Mouse (Mus musculus): ENCODE data around the gene Pla2g2d. TPM values are rescaled to one million over a fixed set of nuclear protein-coding genes. Genes with fewer than 3 reads are reported as not detected.

Gene Pla2g2d
- 0.16 TPM in 1 of 2 replicates, not detected in the other for polyA plus RNA-seq (2015; fragmentation: Nextera tagmentation; extraction: Ambion mirVana)

DNA sequence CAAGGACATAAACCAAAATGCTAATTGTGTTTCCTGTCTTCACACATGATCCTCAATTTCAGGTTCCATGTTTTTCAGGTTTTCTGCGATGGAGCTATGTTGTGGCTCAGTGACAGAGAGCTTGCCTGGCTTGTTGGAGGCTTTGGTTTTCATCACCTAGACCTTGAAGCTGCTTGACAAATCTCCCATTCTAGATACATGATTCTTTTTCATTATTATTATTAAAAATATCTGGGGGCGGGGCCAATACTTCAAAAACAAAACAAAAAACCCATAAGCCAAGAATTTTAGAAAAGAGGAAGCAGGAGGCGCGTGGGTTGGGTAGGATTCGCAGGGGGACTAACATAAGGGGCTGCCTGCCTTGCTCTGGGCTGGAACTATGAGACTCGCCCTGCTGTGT is at the start of gene Pla2g2d:
Gene Pla2g2d (plus strand): TSS at position 301 of the 400 bp plus-strand sequence.
- 88% methylated on average over 6 of the region's 6 CpGs for WGBS
- ATAC-seq: no peak

DNA sequence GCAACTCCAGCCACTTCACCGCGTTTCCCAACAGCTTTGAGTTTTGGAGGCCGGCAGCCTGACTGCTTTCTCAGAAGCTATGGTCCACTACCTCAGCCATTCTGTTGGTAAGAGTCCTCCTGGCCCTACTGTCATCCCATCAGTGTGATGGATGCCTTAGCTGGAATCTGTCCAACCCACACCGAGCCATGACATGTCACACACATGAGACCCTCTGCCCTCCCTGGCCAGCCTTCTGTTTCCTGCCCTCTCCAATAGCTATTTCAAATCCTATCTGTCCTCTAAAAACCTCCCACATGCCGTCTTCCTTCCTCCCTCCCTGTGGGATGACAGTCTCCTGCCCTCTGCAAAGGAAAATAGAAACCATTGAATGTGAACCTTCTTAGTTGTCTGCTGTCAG is 49.8 kb upstream of the Pla2g2d start:
- H3K9me3 ChIP-seq (ENCODE audit: control insufficient read depth, low read length): no peaks in the 10 kb centered on the region
- ATAC-seq: no peak
- H3K4me2 ChIP-seq (ENCODE audit: low read length): no peak overlapping the region
- WGBS: 80% methylated on average over 5 of the region's 5 CpGs
- H3K27me3 ChIP-seq (replicated peaks; ENCODE audit: control insufficient read depth, insufficient read depth, low read length): no peaks in the 10 kb centered on the region
- H3K9ac ChIP-seq (replicated peaks; ENCODE audit: low read depth, low read length): no peak overlapping the region
- no peak overlapping the region for H3K4me3 ChIP-seq (replicated peaks; ENCODE audit: low read length)
- peaks cover 22% of the 10 kb centered on the region for H3K4me1 ChIP-seq (replicated peaks; ENCODE audit: control insufficient read depth, insufficient read depth, low read length)
- no peaks in the 10 kb centered on the region for H3K36me3 ChIP-seq (ENCODE audit: control insufficient read depth, insufficient read depth)
- H3K27ac ChIP-seq (ENCODE audit: low read length): no peak overlapping the region

More for the DNA sequence above, at the start of gene Pla2g2d:
- no peaks in the 10 kb centered on the region for H3K9me3 ChIP-seq (ENCODE audit: control insufficient read depth, low read length)
- no peak within 1 kb of the TSS for H3K27ac ChIP-seq (ENCODE audit: low read length)
- H3K27me3 ChIP-seq (replicated peaks; ENCODE audit: control insufficient read depth, insufficient read depth, low read length): 0 out of 2 replicates have a peak, but pooled peaks cover 3% of the 10 kb centered on the region
- H3K4me1 ChIP-seq (replicated peaks; ENCODE audit: control insufficient read depth, insufficient read depth, low read length): peaks cover 2% of the 10 kb centered on the region
- no peaks in the 10 kb centered on the region for H3K36me3 ChIP-seq (ENCODE audit: control insufficient read depth, insufficient read depth)
- no peak within 1 kb of the TSS for H3K4me2 ChIP-seq (ENCODE audit: low read length)
- no peak within 1 kb of the TSS for H3K4me3 ChIP-seq (replicated peaks; ENCODE audit: low read length)
- H3K9ac ChIP-seq (replicated peaks; ENCODE audit: low read depth, low read length): no peak within 1 kb of the TSS

DNA sequence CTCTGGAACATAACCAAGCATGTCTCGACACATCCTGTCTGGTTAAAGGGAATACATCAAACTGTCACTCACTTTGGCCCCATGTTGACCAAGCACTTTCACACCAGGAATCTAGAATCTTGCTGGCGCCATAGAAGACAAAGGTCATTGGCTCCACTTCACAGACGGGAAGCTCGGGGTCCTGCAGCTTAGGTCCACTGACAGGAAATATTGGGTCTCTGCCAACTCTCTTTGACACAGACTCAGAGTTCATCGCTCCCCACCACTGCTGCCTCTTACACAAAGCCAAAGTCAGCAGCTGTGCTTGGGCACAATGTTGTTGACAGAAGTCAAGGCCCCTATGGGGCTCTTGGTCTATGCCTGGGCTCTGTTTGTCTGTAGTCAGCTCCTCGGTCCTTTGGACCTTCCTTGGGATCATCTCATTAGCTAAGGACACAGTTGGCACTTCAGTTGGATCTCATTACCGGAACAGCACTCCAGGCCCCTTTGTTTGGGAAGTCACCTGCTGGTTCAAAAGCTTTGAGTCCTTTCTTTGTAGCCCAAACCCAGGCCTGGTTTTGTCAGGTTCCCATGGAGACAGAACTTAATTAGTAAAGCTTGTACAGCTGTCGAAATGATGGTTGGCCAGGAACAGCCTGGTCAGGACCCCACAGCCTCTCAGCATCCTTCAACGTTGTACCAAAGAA is 46.4 kb upstream of the Pla2g2d start:
- Histone ChIP-seq H3K27ac (ENCODE audit: low read length) (no peak overlapping the region), H3K27me3 (replicated peaks; ENCODE audit: control insufficient read depth, insufficient read depth, low read length) (no peaks in the 10 kb centered on the region), H3K4me1 (replicated peaks; ENCODE audit: control insufficient read depth, insufficient read depth, low read length) (peaks cover 17% of the 10 kb centered on the region), H3K9ac (replicated peaks; ENCODE audit: low read depth, low read length) (no peak overlapping the region), H3K4me2 (ENCODE audit: low read length) (no peak overlapping the region), H3K36me3 (ENCODE audit: control insufficient read depth, insufficient read depth) (no peaks in the 10 kb centered on the region), H3K9me3 (ENCODE audit: control insufficient read depth, low read length) (no peaks in the 10 kb centered on the region), H3K4me3 (replicated peaks; ENCODE audit: low read length) (no peak overlapping the region)
- 0 out of 2 replicates have a peak, but pooled peaks have one; percentile 38 for ATAC-seq
- 13% methylated on average over 9 of the region's 9 CpGs for WGBS

DNA sequence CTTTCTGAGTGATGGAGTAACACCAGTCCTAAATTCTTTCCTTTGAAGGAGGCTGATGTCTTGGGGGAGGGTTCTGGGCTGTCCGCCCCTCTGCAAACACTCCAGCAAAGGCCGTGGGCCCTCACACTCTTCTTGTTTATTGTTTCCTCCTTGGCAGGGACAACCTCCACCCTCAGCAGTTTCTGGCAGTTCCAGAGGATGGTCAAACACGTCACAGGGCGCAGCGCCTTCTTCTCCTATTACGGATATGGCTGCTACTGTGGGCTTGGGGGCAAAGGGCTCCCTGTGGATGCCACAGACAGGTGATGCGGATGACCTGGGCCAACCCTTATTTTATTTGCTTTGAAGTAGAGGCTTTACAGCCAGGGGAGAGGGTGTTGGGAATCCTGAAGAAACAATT is 41.4 kb upstream of the Pla2g2d start:
- WGBS: 80% methylated on average over 7 of the region's 7 CpGs
- Histone ChIP-seq H3K27me3 (replicated peaks; ENCODE audit: control insufficient read depth, insufficient read depth, low read length) (no peaks in the 10 kb centered on the region), H3K4me2 (ENCODE audit: low read length) (no peak overlapping the region), H3K9ac (replicated peaks; ENCODE audit: low read depth, low read length) (no peak overlapping the region), H3K4me3 (replicated peaks; ENCODE audit: low read length) (no peak overlapping the region), H3K27ac (ENCODE audit: low read length) (no peak overlapping the region), H3K9me3 (ENCODE audit: control insufficient read depth, low read length) (no peaks in the 10 kb centered on the region), H3K4me1 (replicated peaks; ENCODE audit: control insufficient read depth, insufficient read depth, low read length) (peaks cover 11% of the 10 kb centered on the region; the same call in 1 of the 2 replicates), H3K36me3 (ENCODE audit: control insufficient read depth, insufficient read depth) (no peaks in the 10 kb centered on the region)
- ATAC-seq: no peak

DNA sequence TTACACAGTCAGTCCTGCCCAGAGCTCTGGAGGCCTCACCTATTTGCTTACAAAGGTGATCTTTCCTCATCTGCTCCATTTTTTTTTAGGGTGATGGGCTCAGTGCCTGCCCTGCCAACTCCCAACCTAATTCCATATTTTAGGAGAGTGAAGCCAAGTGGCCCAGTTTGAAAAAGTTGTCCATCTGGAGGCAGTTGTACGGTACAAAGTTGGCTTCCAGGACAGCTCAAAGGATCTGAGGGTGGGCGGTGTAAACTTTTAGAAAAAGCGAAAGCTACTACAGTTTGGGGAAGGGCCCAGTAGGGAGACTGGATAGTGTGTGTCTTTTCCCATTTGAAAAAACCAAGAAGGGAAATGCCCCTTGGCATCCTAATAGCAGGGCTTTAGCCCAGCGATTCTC is 40.7 kb upstream of the Pla2g2d start:
- no peak for ATAC-seq
- Histone ChIP-seq H3K4me1 (replicated peaks; ENCODE audit: control insufficient read depth, insufficient read depth, low read length) (peaks cover 7% of the 10 kb centered on the region; the same call in 1 of the 2 replicates), H3K27me3 (replicated peaks; ENCODE audit: control insufficient read depth, insufficient read depth, low read length) (no peaks in the 10 kb centered on the region), H3K4me2 (ENCODE audit: low read length) (no peak overlapping the region), H3K36me3 (ENCODE audit: control insufficient read depth, insufficient read depth) (no peaks in the 10 kb centered on the region), H3K9me3 (ENCODE audit: control insufficient read depth, low read length) (no peaks in the 10 kb centered on the region), H3K9ac (replicated peaks; ENCODE audit: low read depth, low read length) (no peak overlapping the region), H3K4me3 (replicated peaks; ENCODE audit: low read length) (no peak overlapping the region), H3K27ac (ENCODE audit: low read length) (no peak overlapping the region)
- 94% methylated on average over 4 of the region's 4 CpGs for WGBS

GRCm38 (mm10) chr4:138737031-138737430 is 38.5 kb upstream of the Pla2g2d start, which contains the start of gene Ubxn10:
Ubxn10 (minus strand) TSS chr4:138737167.
- 71% methylated on average over 7 of the region's 7 CpGs for WGBS

GRCm38 (mm10) chr4:138739136-138739851 is 36.2 kb upstream of the Pla2g2d start:
- Histone ChIP-seq H3K4me2 (ENCODE audit: low read length) (no peak overlapping the region), H3K4me3 (replicated peaks; ENCODE audit: low read length) (no peak overlapping the region), H3K9ac (replicated peaks; ENCODE audit: low read depth, low read length) (no peak overlapping the region), H3K9me3 (ENCODE audit: control insufficient read depth, low read length) (no peaks in the 10 kb centered on the region), H3K27me3 (replicated peaks; ENCODE audit: control insufficient read depth, insufficient read depth, low read length) (no peaks in the 10 kb centered on the region), H3K4me1 (replicated peaks; ENCODE audit: control insufficient read depth, insufficient read depth, low read length) (peaks cover 7% of the 10 kb centered on the region; the same call in 1 of the 2 replicates), H3K27ac (ENCODE audit: low read length) (no peak overlapping the region), H3K36me3 (ENCODE audit: control insufficient read depth, insufficient read depth) (no peaks in the 10 kb centered on the region)
- WGBS: 21% methylated on average over 7 of the region's 7 CpGs
- no peak for ATAC-seq

More at GRCm38 (mm10) chr4:138737031-138737430, 38.5 kb upstream of the Pla2g2d start, which contains the start of gene Ubxn10:
- Histone ChIP-seq H3K4me1 (replicated peaks; ENCODE audit: control insufficient read depth, insufficient read depth, low read length) (peaks cover 7% of the 10 kb centered on the region; the same call in 1 of the 2 replicates), H3K9ac (replicated peaks; ENCODE audit: low read depth, low read length) (no peak within 1 kb of the TSS), H3K27ac (ENCODE audit: low read length) (no peak within 1 kb of the TSS), H3K36me3 (ENCODE audit: control insufficient read depth, insufficient read depth) (no peaks in the 10 kb centered on the region), H3K9me3 (ENCODE audit: control insufficient read depth, low read length) (no peaks in the 10 kb centered on the region), H3K4me3 (replicated peaks; ENCODE audit: low read length) (no peak within 1 kb of the TSS), H3K4me2 (ENCODE audit: low read length) (no peak within 1 kb of the TSS), H3K27me3 (replicated peaks; ENCODE audit: control insufficient read depth, insufficient read depth, low read length) (no peaks in the 10 kb centered on the region)
- no peak for ATAC-seq

GRCm38 (mm10) chr4:138745884-138746283 is 29.7 kb upstream of the Pla2g2d start:
- Histone ChIP-seq H3K27me3 (replicated peaks; ENCODE audit: control insufficient read depth, insufficient read depth, low read length) (no peaks in the 10 kb centered on the region), H3K9ac (replicated peaks; ENCODE audit: low read depth, low read length) (no peak overlapping the region)
- WGBS: 75% methylated on average over 4 of the region's 4 CpGs

GRCm38 (mm10) chr4:138746866-138747265 is 28.7 kb upstream of the Pla2g2d start:
- Histone ChIP-seq H3K4me1 (replicated peaks; ENCODE audit: control insufficient read depth, insufficient read depth, low read length) (no peaks in the 10 kb centered on the region), H3K27me3 (replicated peaks; ENCODE audit: control insufficient read depth, insufficient read depth, low read length) (no peaks in the 10 kb centered on the region), H3K9me3 (ENCODE audit: control insufficient read depth, low read length) (no peaks in the 10 kb centered on the region), H3K9ac (replicated peaks; ENCODE audit: low read depth, low read length) (no peak overlapping the region), H3K36me3 (ENCODE audit: control insufficient read depth, insufficient read depth) (no peaks in the 10 kb centered on the region), H3K4me3 (replicated peaks; ENCODE audit: low read length) (no peak overlapping the region), H3K4me2 (ENCODE audit: low read length) (no peak overlapping the region), H3K27ac (ENCODE audit: low read length) (no peak overlapping the region)
- no peak for ATAC-seq
- WGBS: 87% methylated on average over 9 of the region's 9 CpGs

More at GRCm38 (mm10) chr4:138745884-138746283, 29.7 kb upstream of the Pla2g2d start:
- ATAC-seq: no peak
- Histone ChIP-seq H3K27ac (ENCODE audit: low read length) (no peak overlapping the region), H3K4me3 (replicated peaks; ENCODE audit: low read length) (no peak overlapping the region), H3K4me2 (ENCODE audit: low read length) (no peak overlapping the region), H3K4me1 (replicated peaks; ENCODE audit: control insufficient read depth, insufficient read depth, low read length) (no peaks in the 10 kb centered on the region), H3K36me3 (ENCODE audit: control insufficient read depth, insufficient read depth) (no peaks in the 10 kb centered on the region), H3K9me3 (ENCODE audit: control insufficient read depth, low read length) (no peaks in the 10 kb centered on the region)

All from forebrain, embryonic 16.5 days (tissue).